Mouse (Mus musculus): ENCODE measurements around the gene Styk1. TPM values are rescaled to one million over a fixed set of nuclear protein-coding genes. Genes with fewer than 3 reads are reported as not detected.
A peak's percentile ranks its signal among the peaks of the same experiment; 100 is the strongest.

The Styk1 gene
- polyA plus RNA-seq, 1 experiment = 0.44 TPM

- no peak for DNase-seq (ENCODE audit: extremely low spot score in 1 of 2, low spot score in 1 of 2)
Measured at GRCm38 (mm10) chr6:131369866-131370616, 16.6 kb upstream of the Styk1 start.

- peak in 1 of 2 experiments; percentile 73 for DNase-seq (ENCODE audit: extremely low spot score in 1 of 2, low spot score in 1 of 2)
Measured at GRCm38 (mm10) chr6:131367101-131367500, 13.7 kb upstream of the Styk1 start.

- DNase-seq (ENCODE audit: extremely low spot score in 1 of 2, low spot score in 1 of 2) = no peak
Measured at GRCm38 (mm10) chr6:131364353-131364752, 11.0 kb upstream of the Styk1 start.

- DNase-seq (ENCODE audit: extremely low spot score in 1 of 2, low spot score in 1 of 2) = no peak
Measured at GRCm38 (mm10) chr6:131362987-131363765, 9.8 kb upstream of the Styk1 start.

- no peak for DNase-seq (ENCODE audit: extremely low spot score in 1 of 2, low spot score in 1 of 2)
Measured at GRCm38 (mm10) chr6:131360693-131361092, 7.3 kb upstream of the Styk1 start.

GRCm38 (mm10) chr6:131359543-131359942 lies 6.1 kb upstream of the Styk1 start:
- no peak for DNase-seq (ENCODE audit: extremely low spot score in 1 of 2, low spot score in 1 of 2)

- no peak for DNase-seq (ENCODE audit: extremely low spot score in 1 of 2, low spot score in 1 of 2)
Measured at GRCm38 (mm10) chr6:131354913-131355312, 1.5 kb upstream of the Styk1 start.

- DNase-seq (ENCODE audit: extremely low spot score in 1 of 2, low spot score in 1 of 2) = no peak
Measured at GRCm38 (mm10) chr6:131347026-131347425, 6.4 kb downstream of the Styk1 start.

- DNase-seq (ENCODE audit: extremely low spot score in 1 of 2, low spot score in 1 of 2) = no peak
Measured at GRCm38 (mm10) chr6:131344346-131344745, 9.1 kb downstream of the Styk1 start.

- DNase-seq (ENCODE audit: extremely low spot score in 1 of 2, low spot score in 1 of 2) = no peak
Measured at GRCm38 (mm10) chr6:131340082-131340481, 13.3 kb downstream of the Styk1 start.

- no peak for DNase-seq (ENCODE audit: extremely low spot score in 1 of 2, low spot score in 1 of 2)
Measured at GRCm38 (mm10) chr6:131339309-131339708, 14.1 kb downstream of the Styk1 start.

GRCm38 (mm10) chr6:131338787-131339186 lies 14.6 kb downstream of the Styk1 start:
- no peak for DNase-seq (ENCODE audit: extremely low spot score in 1 of 2, low spot score in 1 of 2)

- DNase-seq (ENCODE audit: extremely low spot score in 1 of 2, low spot score in 1 of 2) = no peak
Measured at GRCm38 (mm10) chr6:131327076-131327475, 26.3 kb downstream of the Styk1 start.

GRCm38 (mm10) chr6:131321854-131322639 lies 31.4 kb downstream of the Styk1 start:
- DNase-seq (ENCODE audit: extremely low spot score in 1 of 2, low spot score in 1 of 2) = no peak

- DNase-seq (ENCODE audit: extremely low spot score in 1 of 2, low spot score in 1 of 2) = no peak
Measured at GRCm38 (mm10) chr6:131316155-131317101, 37.0 kb downstream of the Styk1 start.

GRCm38 (mm10) chr6:131308031-131308430 lies 45.4 kb downstream of the Styk1 start:
- no peak for DNase-seq (ENCODE audit: extremely low spot score in 1 of 2, low spot score in 1 of 2)

- DNase-seq (ENCODE audit: extremely low spot score in 1 of 2, low spot score in 1 of 2) = no peak
Measured at GRCm38 (mm10) chr6:131304776-131305175, 48.6 kb downstream of the Styk1 start.

GRCm38 (mm10) chr6:131298531-131298930 lies 54.9 kb downstream of the Styk1 start:
- DNase-seq (ENCODE audit: extremely low spot score in 1 of 2, low spot score in 1 of 2) = no peak

- no peak for DNase-seq (ENCODE audit: extremely low spot score in 1 of 2, low spot score in 1 of 2)
Measured at GRCm38 (mm10) chr6:131294435-131295112, 58.8 kb downstream of the Styk1 start.
